Mouse (Mus musculus) liver, postnatal 0 days (tissue): ENCODE measurements at regions not wholly inside any gene's neighbourhood (a gene's known extent, or its start where the extent isn't known, plus 50 kb on each side); places are given as distances from the start of the nearest gene placed in this dataset.

ENCODE experiments used
- CTCF ChIP-seq: sonication (generic); IDR thresholded peaks from 2 replicates; pipeline ENCODE4 v1.5.1; 2016; ENCODE audit warnings: antibody characterized with exemption, low read depth
- EP300 ChIP-seq: IDR thresholded peaks from 2 replicates; pipeline ENCODE4 v1.6.1; 2016; ENCODE audit warnings: antibody characterized with exemption, low read depth, mild to moderate bottlenecking

- TF ChIP-seq CTCF, result no peak
- no peak for TF ChIP-seq EP300
Observed at GRCm38 (mm10) chr12:71767896-71768295, 63.0 kb upstream of the Daam1 start.
